Mouse (Mus musculus) small intestine, adult 2 months (tissue): ENCODE results near the gene Iqca. TPM values are rescaled to one million over a fixed set of nuclear protein-coding genes. Genes with fewer than 3 reads are reported as not detected.

Experiments
- H3K27ac ChIP-seq: fragments of 200-500 bp; 2 replicates; pipeline ENCODE4 v1.5.1; 2012; ENCODE audit warnings: low read depth, low read length, control low read depth, inconsistent platforms; ENCODE audit not compliant: insufficient read depth
- H3K27me3 ChIP-seq: fragments of 200-500 bp; 2 replicates; pipeline ENCODE4 v1.6.1; 2012; ENCODE audit warnings: mild to moderate bottlenecking, moderate library complexity, low read length, inconsistent platforms; ENCODE audit not compliant: control insufficient read depth, insufficient read depth
- H3K36me3 ChIP-seq: fragments of 200-500 bp; 2 replicates; pipeline ENCODE4 v1.6.1; 2012; ENCODE audit warnings: mild to moderate bottlenecking, low read length, control low read depth, inconsistent platforms; ENCODE audit not compliant: control insufficient read depth, insufficient read depth
- H3K4me1 ChIP-seq: fragments of 200-500 bp; 2 replicates; pipeline ENCODE4 v1.6.1; 2012; ENCODE audit warnings: low read length, inconsistent platforms, mixed read lengths; ENCODE audit not compliant: control insufficient read depth, insufficient read depth, insufficient read length
- H3K4me3 ChIP-seq: fragments of 200-500 bp; 2 replicates; pipeline ENCODE4 v1.5.1; 2012; ENCODE audit warnings: low read depth, mild to moderate bottlenecking, control low read depth, inconsistent platforms, low read length, moderate library complexity
- CTCF ChIP-seq: fragments of 200-500 bp; IDR thresholded peaks from 2 replicates; pipeline ENCODE4 v1.5.1; 2012; ENCODE audit warnings: low read depth, mild to moderate bottlenecking, control low read depth, inconsistent platforms, low read length, moderate library complexity, mixed read lengths; ENCODE audit not compliant: insufficient replicate concordance, insufficient read length; ENCODE audit errors: extremely low read depth
- POLR2A ChIP-seq: fragments of 200-500 bp; IDR thresholded peaks from 2 replicates; pipeline ENCODE4 v1.6.1; 2012; ENCODE audit warnings: low read depth, mild to moderate bottlenecking, control low read depth, inconsistent platforms, low read length, moderate library complexity
- WGBS: fragments of 180-500 bp; shearing (Covaris S2); methylation state at CpG from one replicate; pipeline ENCODE4 v1.1.7; 2018; 5-methylcytosine and 5-hydroxymethylcytosine counted together
- polyA plus RNA-seq: library from polyadenylated mRNA; depleted of rRNA; stranded (reverse); fragments of >200 nt; gene quantifications from 2 replicates; pipeline ENCODE4 v1.2.3, GENCODE M21; 2012

Iqca gene
- polyA plus RNA-seq, 1 experiment, result not detected

GRCm38 (mm10) chr1:90088192-90088990, 64.8 kb downstream of the Iqca start:
- no peaks in the 10 kb centered on the region for H3K27me3 ChIP-seq
- no peak overlapping the region for H3K27ac ChIP-seq
- H3K4me1 ChIP-seq, result no peaks in the 10 kb centered on the region
- no peaks in the 10 kb centered on the region for H3K36me3 ChIP-seq
- no peak overlapping the region for H3K4me3 ChIP-seq
- TF ChIP-seq POLR2A (no peak), CTCF (no peak)
- WGBS, result 79% methylated on average over 6 of the region's 6 CpGs

GRCm38 (mm10) chr1:90086461-90086860, 66.7 kb downstream of the Iqca start:
- H3K36me3 ChIP-seq, result no peaks in the 10 kb centered on the region
- H3K4me3 ChIP-seq, result no peak overlapping the region
- no peaks in the 10 kb centered on the region for H3K4me1 ChIP-seq
- no peaks in the 10 kb centered on the region for H3K27me3 ChIP-seq
- no peak for TF ChIP-seq POLR2A
- no peak for TF ChIP-seq CTCF
- no peak overlapping the region for H3K27ac ChIP-seq
- WGBS, result 90% methylated on average over 10 of the region's 10 CpGs

- WGBS, result 67% methylated on average over 6 of the region's 6 CpGs
- Histone ChIP-seq H3K4me3 (no peak overlapping the region), H3K27me3 (no peaks in the 10 kb centered on the region), H3K36me3 (no peaks in the 10 kb centered on the region), H3K27ac (no peak overlapping the region), H3K4me1 (no peaks in the 10 kb centered on the region)
- TF ChIP-seq CTCF, result no peak
- TF ChIP-seq POLR2A, result no peak
These were observed 67.6 kb downstream of the Iqca start for GRCm38 (mm10) chr1:90085526-90086157.

DNA sequence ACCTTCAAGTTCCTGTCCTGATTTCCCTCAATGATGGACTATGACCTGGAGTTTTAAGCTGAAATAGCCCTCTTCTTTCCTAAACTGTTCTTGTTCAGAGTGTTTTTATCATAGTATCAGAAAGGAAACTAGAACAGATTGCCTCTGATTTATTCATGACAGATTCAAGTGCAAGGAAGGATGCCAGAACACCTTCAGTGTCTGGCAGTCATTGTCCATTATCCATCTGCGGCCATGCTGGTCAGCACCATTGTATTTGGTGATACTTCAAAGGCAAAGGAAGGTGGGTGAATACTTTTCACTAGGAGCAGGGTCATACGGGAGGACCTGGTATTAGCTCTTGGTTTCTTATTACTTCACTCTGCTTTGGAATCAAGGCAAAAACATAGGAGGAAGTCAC, 76.9 kb downstream of the Iqca start:
- H3K27me3 ChIP-seq, result no peaks in the 10 kb centered on the region
- H3K4me3 ChIP-seq, result no peak overlapping the region
- H3K36me3 ChIP-seq, result no peaks in the 10 kb centered on the region
- WGBS, result 78% methylated on average over 2 of the region's 2 CpGs
- H3K4me1 ChIP-seq, result no peaks in the 10 kb centered on the region
- H3K27ac ChIP-seq, result no peak overlapping the region
- TF ChIP-seq CTCF, result no peak
- TF ChIP-seq POLR2A, result no peak

DNA sequence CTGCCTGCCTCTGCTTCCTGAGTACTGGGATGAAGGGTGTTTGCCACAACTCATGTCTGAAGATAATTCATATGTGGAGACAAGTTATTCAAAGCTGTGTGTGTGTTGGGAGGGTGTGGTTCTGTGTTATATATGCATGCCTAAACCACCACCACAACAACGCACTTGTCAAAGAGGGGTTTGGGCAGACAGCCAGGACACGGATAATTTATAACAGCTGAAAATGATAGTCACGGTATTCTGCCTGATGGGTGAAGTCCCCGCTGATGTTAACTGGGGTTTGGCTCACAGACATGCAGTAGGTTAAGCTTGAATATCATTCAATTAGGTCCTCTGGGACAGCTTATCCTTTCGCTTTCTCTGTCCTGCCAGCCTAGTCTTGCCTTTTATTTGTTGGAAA, 78.4 kb downstream of the Iqca start:
- Histone ChIP-seq H3K4me3 (no peak overlapping the region), H3K4me1 (no peaks in the 10 kb centered on the region), H3K36me3 (no peaks in the 10 kb centered on the region), H3K27me3 (no peaks in the 10 kb centered on the region), H3K27ac (no peak overlapping the region)
- no peak for TF ChIP-seq CTCF
- no peak for TF ChIP-seq POLR2A
- WGBS, result 58% methylated on average over 5 of the region's 5 CpGs

DNA sequence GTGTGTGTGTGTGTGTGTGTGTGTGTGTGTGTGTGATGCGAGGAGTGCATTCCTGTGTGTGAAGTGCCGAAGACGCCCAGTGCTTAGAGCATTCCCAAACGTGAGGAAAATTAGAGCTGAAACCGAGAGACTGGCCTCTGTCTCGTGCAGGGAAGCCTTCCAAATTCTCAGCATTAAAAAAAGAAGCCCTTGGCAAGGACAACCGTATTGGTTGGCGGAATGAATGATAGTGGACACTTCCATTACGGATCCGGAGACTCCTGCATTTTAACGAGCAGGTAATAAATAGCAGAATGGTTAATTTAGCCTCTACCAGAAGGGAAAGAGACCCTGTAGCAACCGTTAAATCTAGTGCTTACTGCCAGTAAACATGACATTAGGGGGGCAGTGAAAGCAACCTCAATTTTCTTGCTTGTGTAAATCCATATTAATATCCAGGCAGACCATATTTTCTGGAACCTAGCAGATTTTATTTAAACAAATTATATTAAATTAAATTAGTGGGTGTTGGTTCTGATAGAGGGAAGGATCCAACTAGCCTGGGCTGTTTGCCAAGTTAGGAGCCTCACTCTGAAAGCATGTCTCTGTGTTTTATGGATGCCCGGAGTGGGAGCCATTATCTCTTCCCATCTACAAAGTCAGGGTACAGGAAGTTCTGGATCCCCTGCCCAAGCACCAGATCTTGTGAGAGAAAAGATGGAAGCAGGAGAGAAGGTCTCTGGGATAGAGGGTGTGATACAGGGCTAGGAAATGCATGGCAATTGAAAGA, 81.2 kb downstream of the Iqca start:
- Histone ChIP-seq H3K27me3 (no peaks in the 10 kb centered on the region), H3K27ac (no peak overlapping the region), H3K4me3 (no peak overlapping the region), H3K4me1 (no peaks in the 10 kb centered on the region), H3K36me3 (no peaks in the 10 kb centered on the region)
- 68% methylated on average over 13 of the region's 13 CpGs for WGBS
- TF ChIP-seq POLR2A (no peak), CTCF (no peak)

DNA sequence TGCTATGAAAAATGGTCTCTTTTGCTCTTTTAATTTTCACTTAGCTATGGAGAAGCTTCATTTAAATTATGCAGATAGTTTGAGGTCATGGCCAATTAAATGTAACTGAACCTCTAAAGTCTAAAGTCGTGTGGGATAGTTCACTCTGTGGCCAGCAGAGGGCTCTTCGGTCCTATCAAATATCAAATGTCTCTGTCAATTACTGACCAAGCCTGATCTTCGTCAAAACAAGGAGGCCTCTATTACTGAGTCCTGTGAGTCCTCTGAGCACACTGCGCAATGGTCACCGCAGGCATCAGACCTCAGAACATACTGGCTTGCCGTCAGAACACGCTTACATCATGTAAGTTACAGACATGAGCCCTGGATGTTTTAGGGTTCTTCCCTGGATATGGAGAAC, 92.6 kb downstream of the Iqca start:
- Histone ChIP-seq H3K4me1 (no peaks in the 10 kb centered on the region), H3K36me3 (no peaks in the 10 kb centered on the region), H3K27me3 (no peaks in the 10 kb centered on the region), H3K4me3 (no peak overlapping the region), H3K27ac (no peak overlapping the region)
- WGBS, result 20% methylated on average over 7 of the region's 7 CpGs
- 0 out of 2 replicates have a peak, but pooled peaks have one; percentile 8 for TF ChIP-seq CTCF
- no peak for TF ChIP-seq POLR2A
